Mouse (Mus musculus): ENCODE measurements around the gene Aip. TPM values are rescaled to one million over a fixed set of nuclear protein-coding genes. Genes with fewer than 3 reads are reported as not detected.
"Not testable (repeated sequence)": the region's sequence is repeated elsewhere in the genome, so short reads cannot be mapped to it uniquely, and the experiment has no call there.

Gene Aip
- polyA plus RNA-seq, 1 experiment from 2014 or later = 85.2 TPM

GRCm38 (mm10) chr19:4066877-4067276 lies 58.8 kb downstream of the Aip start:
- H3K36me3 ChIP-seq = no peaks in the 10 kb centered on the region
- H3K27ac ChIP-seq = no peak overlapping the region
- H3K9ac ChIP-seq = no peak overlapping the region; the same call in 1 of the 2 replicates
- no peak overlapping the region for H3K4me3 ChIP-seq
- H3K4me1 ChIP-seq = no peaks in the 10 kb centered on the region
- no peaks in the 10 kb centered on the region for H3K9me3 ChIP-seq
- no peaks in the 10 kb centered on the region for H3K27me3 ChIP-seq
- no peak overlapping the region for H3K4me2 ChIP-seq (replicated peaks)
- no peak for ATAC-seq (ENCODE audit: insufficient number of reproducible peaks, insufficient read depth, low FRiP score, low TSS enrichment)

- H3K4me1 ChIP-seq = no peaks in the 10 kb centered on the region
- WGBS = 78% methylated on average over 6 of the region's 6 CpGs
- no peak overlapping the region for H3K27ac ChIP-seq
- no peak for ATAC-seq (ENCODE audit: insufficient number of reproducible peaks, insufficient read depth, low FRiP score, low TSS enrichment)
- no peak overlapping the region for H3K9ac ChIP-seq
- no peaks in the 10 kb centered on the region for H3K9me3 ChIP-seq
- no peaks in the 10 kb centered on the region for H3K27me3 ChIP-seq
- no peaks in the 10 kb centered on the region for H3K36me3 ChIP-seq
- no peak overlapping the region for H3K4me3 ChIP-seq
- H3K4me2 ChIP-seq (replicated peaks) = no peak overlapping the region
Observed at GRCm38 (mm10) chr19:4066280-4066679, 59.4 kb downstream of the Aip start.

GRCm38 (mm10) chr19:4064501-4064900 lies 61.2 kb downstream of the Aip start:
- H3K27me3 ChIP-seq; H3K27ac ChIP-seq; H3K36me3 ChIP-seq; H3K4me2 ChIP-seq (replicated peaks); H3K9ac ChIP-seq; H3K4me1 ChIP-seq; H3K9me3 ChIP-seq; H3K4me3 ChIP-seq; ATAC-seq (ENCODE audit: insufficient number of reproducible peaks, insufficient read depth, low FRiP score, low TSS enrichment): not testable (repeated sequence)
- WGBS = 26% methylated on average over 3 of the region's 11 CpGs

Other genes starting within 250 kb of the Aip start
- 46.4 and 53.6 TPM in 2 replicates for gene Tcirg1, start 218.7 kb downstream of the Aip start, polyA plus RNA-seq (2016; fragmentation: Nextera tagmentation; extraction: Ambion mirVana)
- gene Ndufs8, start 213.1 kb downstream of the Aip start, polyA plus RNA-seq (2016; fragmentation: Nextera tagmentation; extraction: Ambion mirVana) = 245 and 268 TPM in 2 replicates
- 0.91 and 1.1 TPM in 2 replicates for gene Aldh3b1, start 196.1 kb downstream of the Aip start, polyA plus RNA-seq (2016; fragmentation: Nextera tagmentation; extraction: Ambion mirVana)
- gene Unc93b1, start 190.7 kb downstream of the Aip start, polyA plus RNA-seq (2016; fragmentation: Nextera tagmentation; extraction: Ambion mirVana) = 12.5 and 12.7 TPM in 2 replicates
- gene Aldh3b3, start 167.2 kb downstream of the Aip start, polyA plus RNA-seq (2016; fragmentation: Nextera tagmentation; extraction: Ambion mirVana) = not detected in 2 replicates
- gene Aldh3b2, start 153.5 kb downstream of the Aip start, polyA plus RNA-seq (2016; fragmentation: Nextera tagmentation; extraction: Ambion mirVana) = 2.0 and 2.8 TPM in 2 replicates
- gene Acy3, start 139.3 kb downstream of the Aip start, polyA plus RNA-seq (2016; fragmentation: Nextera tagmentation; extraction: Ambion mirVana) = 3.0 and 3.4 TPM in 2 replicates
- gene Tbx10, start 133.1 kb downstream of the Aip start, polyA plus RNA-seq (2016; fragmentation: Nextera tagmentation; extraction: Ambion mirVana) = not detected in 2 replicates
- 30.0 and 33.2 TPM in 2 replicates for gene Nudt8, start 125.3 kb downstream of the Aip start, polyA plus RNA-seq (2016; fragmentation: Nextera tagmentation; extraction: Ambion mirVana)
- 4.0 and 5.6 TPM in 2 replicates for gene Gm49405, start 125.2 kb downstream of the Aip start, polyA plus RNA-seq (2016; fragmentation: Nextera tagmentation; extraction: Ambion mirVana)
- gene Doc2g, start 122.5 kb downstream of the Aip start, polyA plus RNA-seq (2016; fragmentation: Nextera tagmentation; extraction: Ambion mirVana) = 6.5 and 6.9 TPM in 2 replicates
- 188 and 201 TPM in 2 replicates for gene Ndufv1, start 113.1 kb downstream of the Aip start, polyA plus RNA-seq (2016; fragmentation: Nextera tagmentation; extraction: Ambion mirVana)
- gene Gstp1, start 87.9 kb downstream of the Aip start, polyA plus RNA-seq (2016; fragmentation: Nextera tagmentation; extraction: Ambion mirVana) = 540 and 544 TPM in 2 replicates
- 2.8 and 11.5 TPM in 2 replicates for gene Gstp2, start 79.8 kb downstream of the Aip start, polyA plus RNA-seq (2016; fragmentation: Nextera tagmentation; extraction: Ambion mirVana)
- gene Gstp3, start 66.3 kb downstream of the Aip start, polyA plus RNA-seq (2016; fragmentation: Nextera tagmentation; extraction: Ambion mirVana) = not detected in 2 replicates
- 0.22 TPM in 1 of 2 replicates, not detected in the other for gene Cabp2, start 44.3 kb downstream of the Aip start, polyA plus RNA-seq (2016; fragmentation: Nextera tagmentation; extraction: Ambion mirVana)
- gene Cdk2ap2, start 28.7 kb downstream of the Aip start, polyA plus RNA-seq (2016; fragmentation: Nextera tagmentation; extraction: Ambion mirVana) = 55.6 and 55.7 TPM in 2 replicates
- gene Pitpnm1, start 25.9 kb downstream of the Aip start, polyA plus RNA-seq (2016; fragmentation: Nextera tagmentation; extraction: Ambion mirVana) = 8.9 and 10.9 TPM in 2 replicates
- not detected in 2 replicates for gene Gpr152, start 13.9 kb upstream of the Aip start, polyA plus RNA-seq (2016; fragmentation: Nextera tagmentation; extraction: Ambion mirVana)
- not detected in 2 replicates for gene Cabp4, start 18.2 kb upstream of the Aip start, polyA plus RNA-seq (2016; fragmentation: Nextera tagmentation; extraction: Ambion mirVana)
- 128 and 135 TPM in 2 replicates for gene Coro1b, start 22.8 kb upstream of the Aip start, polyA plus RNA-seq (2016; fragmentation: Nextera tagmentation; extraction: Ambion mirVana)
- 0.89 and 2.1 TPM in 2 replicates for gene Ptprcap, start 27.7 kb upstream of the Aip start, polyA plus RNA-seq (2016; fragmentation: Nextera tagmentation; extraction: Ambion mirVana)
- gene Rps6kb2, start 37.5 kb upstream of the Aip start, polyA plus RNA-seq (2016; fragmentation: Nextera tagmentation; extraction: Ambion mirVana) = 59.7 and 71.7 TPM in 2 replicates
- 2.6 and 3.7 TPM in 2 replicates for gene Carns1, start 49.6 kb upstream of the Aip start, polyA plus RNA-seq (2016; fragmentation: Nextera tagmentation; extraction: Ambion mirVana)
- 1.2 and 1.9 TPM in 2 replicates for gene Tbc1d10c, start 65.4 kb upstream of the Aip start, polyA plus RNA-seq (2016; fragmentation: Nextera tagmentation; extraction: Ambion mirVana)
- gene Ppp1ca, start 66.2 kb upstream of the Aip start, polyA plus RNA-seq (2016; fragmentation: Nextera tagmentation; extraction: Ambion mirVana) = 782 and 783 TPM in 2 replicates
- gene Rad9a, start 75.8 kb upstream of the Aip start, polyA plus RNA-seq (2016; fragmentation: Nextera tagmentation; extraction: Ambion mirVana) = 42.7 and 45.2 TPM in 2 replicates
- gene Clcf1, start 88.4 kb upstream of the Aip start, polyA plus RNA-seq (2016; fragmentation: Nextera tagmentation; extraction: Ambion mirVana) = 8.5 and 9.7 TPM in 2 replicates
- not detected in 2 replicates for gene AC109138.7, start 88.5 kb upstream of the Aip start, polyA plus RNA-seq (2016; fragmentation: Nextera tagmentation; extraction: Ambion mirVana)
- gene Pold4, start 106.0 kb upstream of the Aip start, polyA plus RNA-seq (2016; fragmentation: Nextera tagmentation; extraction: Ambion mirVana) = 14.9 and 21.6 TPM in 2 replicates
- 11.1 and 11.5 TPM in 2 replicates for gene Ssh3, start 143.3 kb upstream of the Aip start, polyA plus RNA-seq (2016; fragmentation: Nextera tagmentation; extraction: Ambion mirVana)
- 11.0 and 13.4 TPM in 2 replicates for gene Ankrd13d, start 157.3 kb upstream of the Aip start, polyA plus RNA-seq (2016; fragmentation: Nextera tagmentation; extraction: Ambion mirVana)
- gene Grk2, start 180.4 kb upstream of the Aip start, polyA plus RNA-seq (2016; fragmentation: Nextera tagmentation; extraction: Ambion mirVana) = 15.0 and 19.0 TPM in 2 replicates